Mouse (Mus musculus) CH12.LX (cell line): ENCODE data around the gene Pabpn1. TPM values are rescaled to one million over a fixed set of nuclear protein-coding genes. Genes with fewer than 3 reads are reported as not detected.

Experiments
- DNase-seq: peaks from one replicate; pipeline ENCODE4 v3.0.0-alpha.2; 2013; ENCODE audit errors: extremely low read depth
- H3K27ac ChIP-seq: 2 replicates; pipeline ENCODE4 v1.5.1; 2012; ENCODE audit warnings: low read depth, mild to moderate bottlenecking, control low read depth, moderate library complexity; ENCODE audit not compliant: insufficient read depth
- H3K27me3 ChIP-seq: replicated peaks from 2 replicates; pipeline ENCODE3; 2012; ENCODE audit warnings: inconsistent platforms
- H3K36me3 ChIP-seq, 2 experiments: replicated peaks in 1 of 2; 2 replicates each; pipeline versions ENCODE3 to v1.6.1; 2012; ENCODE audit warnings: inconsistent platforms in 1 of 2, low read length in 1 of 2, mild to moderate bottlenecking in 1 of 2, mixed read lengths in 1 of 2, moderate library complexity in 1 of 2; ENCODE audit not compliant: control insufficient read depth in 1 of 2, insufficient read depth in 1 of 2
- H3K4me1 ChIP-seq, 2 experiments: 2 replicates each; pipeline ENCODE4 v1.6.1; 2012; ENCODE audit warnings: inconsistent platforms in 1 of 2, moderate library complexity in 1 of 2; ENCODE audit not compliant: insufficient read depth in 2 of 2, control insufficient read depth in 1 of 2
- H3K4me2 ChIP-seq: 2 replicates; pipeline ENCODE4 v1.6.1; 2012; ENCODE audit warnings: low read depth, mild to moderate bottlenecking, control low read depth; ENCODE audit not compliant: poor library complexity, insufficient read depth, severe bottlenecking
- H3K4me3 ChIP-seq, 3 experiments: fragments of 150-350 bp in 1 of 3; sonication (generic) in 1 of 3; replicated peaks in 1 of 3; 2 replicates each; pipeline versions ENCODE3 to v1.5.1; 2011 to 2012; ENCODE audit warnings: low read depth in 2 of 3, low read length in 2 of 3, mild to moderate bottlenecking in 2 of 3, moderate library complexity in 2 of 3, control low read depth in 1 of 3, improper control_type of control experiment in 1 of 3, inconsistent platforms in 1 of 3, mixed read lengths in 1 of 3; ENCODE audit not compliant: poor library complexity in 1 of 3
- H3K79me2 ChIP-seq: replicated peaks from 2 replicates; pipeline ENCODE4 v1.6.1; 2012; ENCODE audit warnings: mild to moderate bottlenecking, moderate library complexity; ENCODE audit not compliant: control insufficient read depth, poor library complexity, insufficient read depth, severe bottlenecking; ENCODE audit errors: extremely low read depth
- H3K9ac ChIP-seq: 2 replicates; pipeline ENCODE4 v1.6.1; 2012; ENCODE audit warnings: low read depth, mild to moderate bottlenecking, control low read depth, moderate library complexity; ENCODE audit not compliant: insufficient read depth
- H3K9me3 ChIP-seq: replicated peaks from 2 replicates; pipeline ENCODE3; 2012; ENCODE audit warnings: low read length, inconsistent platforms, mixed read lengths
- CHD1 ChIP-seq: IDR thresholded peaks from 2 replicates; pipeline ENCODE4 v1.6.1; 2012; ENCODE audit warnings: low read depth, low read length, improper control_type of control experiment, inconsistent platforms
- CHD2 ChIP-seq: IDR thresholded peaks from 2 replicates; pipeline ENCODE4 v1.6.1; 2011; ENCODE audit warnings: low read length, improper control_type of control experiment
- CTCF ChIP-seq, 2 experiments: IDR thresholded peaks in 1 of 2; conservative IDR thresholded peaks in 1 of 2; 2 replicates each; pipeline ENCODE4 v1.5.1; 2011 to 2012; ENCODE audit warnings: low read depth in 2 of 2, low read length in 2 of 2, improper control_type of control experiment in 1 of 2, inconsistent platforms in 1 of 2, mild to moderate bottlenecking in 1 of 2, moderate library complexity in 1 of 2
- E2F4 ChIP-seq: IDR thresholded peaks from 2 replicates; pipeline ENCODE4 v1.6.1; 2011; ENCODE audit warnings: low read depth, low read length, improper control_type of control experiment; ENCODE audit not compliant: insufficient replicate concordance
- ELF1 ChIP-seq: IDR thresholded peaks from 2 replicates; pipeline ENCODE4 v1.6.1; 2014; ENCODE audit warnings: low read depth, mild to moderate bottlenecking, inconsistent platforms, low read length, improper control_type of control experiment
- JUND ChIP-seq: conservative IDR thresholded peaks from 2 replicates; pipeline ENCODE4 v1.6.1; 2011; ENCODE audit warnings: low read depth, low read length, improper control_type of control experiment
- MAZ ChIP-seq: IDR thresholded peaks from 2 replicates; pipeline ENCODE4 v1.6.1; 2012; ENCODE audit warnings: low read depth, mild to moderate bottlenecking, inconsistent platforms, low read length, improper control_type of control experiment, moderate library complexity
- MYC ChIP-seq: IDR thresholded peaks from 2 replicates; pipeline ENCODE4 v1.6.1; 2011; ENCODE audit warnings: low read depth, mild to moderate bottlenecking, improper control_type of control experiment, low read length
- NELFE ChIP-seq: IDR thresholded peaks from 2 replicates; pipeline ENCODE4 v1.6.1; 2011; ENCODE audit warnings: low read depth, low read length, improper control_type of control experiment
- NRF1 ChIP-seq: IDR thresholded peaks from 2 replicates; pipeline ENCODE4 v1.6.1; 2014; ENCODE audit warnings: low read depth, mild to moderate bottlenecking, inconsistent platforms, low read length, improper control_type of control experiment, moderate library complexity
- PAX5 ChIP-seq: IDR thresholded peaks from 2 replicates; pipeline ENCODE4 v1.6.1; 2012; ENCODE audit warnings: low read length, inconsistent platforms, mixed read lengths
- POLR2A ChIP-seq: IDR thresholded peaks from 2 replicates; pipeline ENCODE4 v1.6.1; 2011; ENCODE audit warnings: low read depth, mild to moderate bottlenecking, improper control_type of control experiment, low read length
- POLR2AphosphoS2 ChIP-seq: IDR thresholded peaks from 2 replicates; pipeline ENCODE4 v1.6.1; 2011; ENCODE audit warnings: low read depth, low read length, improper control_type of control experiment
- RAD21 ChIP-seq: IDR thresholded peaks from 2 replicates; pipeline ENCODE4 v1.6.1; 2011; ENCODE audit warnings: low read depth, mild to moderate bottlenecking, low read length, improper control_type of control experiment, moderate library complexity
- RCOR1 ChIP-seq: conservative IDR thresholded peaks from 2 replicates; pipeline ENCODE4 v1.6.1; 2012; ENCODE audit warnings: low read depth, mild to moderate bottlenecking, inconsistent platforms, low read length, improper control_type of control experiment
- TCF12 ChIP-seq: IDR thresholded peaks from 2 replicates; pipeline ENCODE4 v1.6.1; 2014; ENCODE audit warnings: low read depth, mild to moderate bottlenecking, inconsistent platforms, low read length, improper control_type of control experiment
- UBTF ChIP-seq: IDR thresholded peaks from 2 replicates; pipeline ENCODE4 v1.6.1; 2012; ENCODE audit warnings: low read depth, mild to moderate bottlenecking, inconsistent platforms, low read length, improper control_type of control experiment, moderate library complexity
- USF1 ChIP-seq: IDR thresholded peaks from 2 replicates; pipeline ENCODE4 v1.6.1; 2014; ENCODE audit warnings: low read depth, mild to moderate bottlenecking, inconsistent platforms, low read length, improper control_type of control experiment
- USF2 ChIP-seq: conservative IDR thresholded peaks from 2 replicates; pipeline ENCODE4 v1.6.1; 2011; ENCODE audit warnings: low read depth, low read length, improper control_type of control experiment
- ZMIZ1 ChIP-seq: IDR thresholded peaks from 2 replicates; pipeline ENCODE4 v1.6.1; 2012; ENCODE audit warnings: low read depth, mild to moderate bottlenecking, inconsistent platforms, low read length, improper control_type of control experiment
- dilution Hi-C: fragments of 300-500 bp; cut with MboI; formaldehyde crosslinking; loops from 2 replicates; pipeline ENCODE4 v1.14.3; 2020; ENCODE audit warnings: low sequenced_read_pairs; ENCODE audit not compliant: extremely low pct_unique_long_range_greater_than_20kb, extremely low pct_ligation_motif_present
- in situ Hi-C: fragments of 300-500 bp; cut with MboI; formaldehyde crosslinking; loops from 3 replicates; pipeline ENCODE4 v1.14.3; 2019; ENCODE audit warnings: low sequenced_read_pairs, low pct_ligation_motif_present, low pct_unique_long_range_greater_than_20kb, mixed read lengths
- polyA plus RNA-seq: library from polyadenylated mRNA; unstranded; fragments of >175 nt; gene quantifications from 2 replicates; pipeline ENCODE4 v1.2.1, GENCODE M21; 2012; ENCODE audit warnings: low read depth; ENCODE audit not compliant: insufficient read length
- total RNA-seq, 2 experiments: library from RNA; depleted of rRNA; stranded (reverse); fragments of 300-350 nt in 1 of 2; fragments of >200 nt in 1 of 2; gene quantifications; 2 replicates each; pipeline ENCODE4 v1.2.3; 2012 to 2014

Pabpn1 gene
- total and polyA plus RNA-seq, 3 experiments, result 56.8 to 275 (median 88.0) TPM

GRCm38 (mm10) chr14:54865626-54866025, 26.7 kb upstream of the Pabpn1 start:
- in situ Hi-C loops, result no loop called here
- no peak for DNase-seq
- dilution Hi-C loops, result no loop called here

DNA sequence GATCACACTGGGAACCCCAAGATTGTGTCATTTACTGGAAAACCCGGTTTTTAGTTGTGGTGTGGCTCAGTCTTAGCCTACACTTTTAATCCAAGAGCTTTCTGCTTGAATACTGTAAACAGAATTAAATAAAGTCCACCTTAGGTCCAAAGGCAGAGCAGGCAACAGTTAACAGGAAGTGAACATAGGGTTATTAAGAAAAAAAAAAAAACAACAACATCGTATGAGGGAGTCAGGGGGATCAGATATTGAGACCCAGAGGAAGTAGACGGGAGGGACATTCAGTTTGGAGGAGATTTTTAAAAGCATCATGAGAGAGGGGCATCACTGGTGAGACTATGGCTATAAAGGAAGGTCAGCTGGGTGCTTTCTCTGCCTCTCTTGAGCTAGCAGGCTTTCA, 26.0 kb upstream of the Pabpn1 start:
- Histone ChIP-seq H3K4me3 (no peak overlapping the region), H3K9me3 (no peaks in the 10 kb centered on the region), H3K9ac (no peak overlapping the region), H3K4me1 (peaks cover 4 to 5% of the 10 kb centered on the region in 2 experiments; a peak in 2 of 4 replicates), H3K27me3 (no peaks in the 10 kb centered on the region), H3K4me2 (no peak overlapping the region), H3K27ac (no peak overlapping the region), H3K36me3 (no peaks in the 10 kb centered on the region), H3K79me2 (no peaks in the 10 kb centered on the region)
- in situ Hi-C loops (no loop called here), dilution Hi-C loops (no loop called here)
- DNase-seq, result no peak
- no peak for TF ChIP-seq CHD1
- no peak for TF ChIP-seq POLR2AphosphoS2
- no peak for TF ChIP-seq E2F4
- no peak for TF ChIP-seq RCOR1
- no peak for TF ChIP-seq UBTF
- TF ChIP-seq USF2, result no peak
- no peak for TF ChIP-seq MAZ
- TF ChIP-seq TCF12, result no peak
- TF ChIP-seq RAD21, result no peak
- TF ChIP-seq CTCF (conservative IDR thresholded peaks at IDR 0.05 in 1 of 2, IDR thresholded peaks at IDR 0.05 in 1 of 2; ENCODE audit: low read depth in 2 of 2, low read length in 2 of 2), result no peak
- TF ChIP-seq ELF1, result no peak
- TF ChIP-seq CHD2, result no peak
- no peak for TF ChIP-seq NRF1
- TF ChIP-seq JUND, result no peak
- TF ChIP-seq USF1, result no peak

More at GRCm38 (mm10) chr14:54865626-54866025, 26.7 kb upstream of the Pabpn1 start:
- no peaks in the 10 kb centered on the region for H3K9me3 ChIP-seq
- no peak overlapping the region for H3K4me2 ChIP-seq
- peaks cover 0 to 5% of the 10 kb centered on the region in 2 experiments; a peak in 2 of 4 replicates for H3K4me1 ChIP-seq
- H3K27me3 ChIP-seq, result no peaks in the 10 kb centered on the region
- H3K79me2 ChIP-seq, result no peaks in the 10 kb centered on the region
- H3K9ac ChIP-seq, result no peak overlapping the region
- no peak overlapping the region for H3K27ac ChIP-seq
- H3K4me3 ChIP-seq, result no peak overlapping the region
- H3K36me3 ChIP-seq, result no peaks in the 10 kb centered on the region
- TF ChIP-seq MAZ, result no peak
- TF ChIP-seq PAX5, result no peak
- TF ChIP-seq POLR2A, result no peak
- no peak for TF ChIP-seq NELFE
- TF ChIP-seq ZMIZ1, result no peak
- no peak for TF ChIP-seq NRF1
- no peak for TF ChIP-seq CHD1
- no peak for TF ChIP-seq MYC
